Mouse (Mus musculus): ENCODE results near the gene March7. TPM values are rescaled to one million over a fixed set of nuclear protein-coding genes. Genes with fewer than 3 reads are reported as not detected.

March7 gene
- total RNA-seq, 2 experiments from 2014 or later: 85.0 to 86.8 TPM

GRCm38 (mm10) chr2:60212488-60212887 is 2.8 kb downstream of the March7 start:
- intact Hi-C loops (cut with DNase I): no loop called here
- DNase-seq: no peak

- intact Hi-C loops (cut with DNase I): no loop called here
Measured at GRCm38 (mm10) chr2:60214683-60215082, 5.0 kb downstream of the March7 start.

DNA sequence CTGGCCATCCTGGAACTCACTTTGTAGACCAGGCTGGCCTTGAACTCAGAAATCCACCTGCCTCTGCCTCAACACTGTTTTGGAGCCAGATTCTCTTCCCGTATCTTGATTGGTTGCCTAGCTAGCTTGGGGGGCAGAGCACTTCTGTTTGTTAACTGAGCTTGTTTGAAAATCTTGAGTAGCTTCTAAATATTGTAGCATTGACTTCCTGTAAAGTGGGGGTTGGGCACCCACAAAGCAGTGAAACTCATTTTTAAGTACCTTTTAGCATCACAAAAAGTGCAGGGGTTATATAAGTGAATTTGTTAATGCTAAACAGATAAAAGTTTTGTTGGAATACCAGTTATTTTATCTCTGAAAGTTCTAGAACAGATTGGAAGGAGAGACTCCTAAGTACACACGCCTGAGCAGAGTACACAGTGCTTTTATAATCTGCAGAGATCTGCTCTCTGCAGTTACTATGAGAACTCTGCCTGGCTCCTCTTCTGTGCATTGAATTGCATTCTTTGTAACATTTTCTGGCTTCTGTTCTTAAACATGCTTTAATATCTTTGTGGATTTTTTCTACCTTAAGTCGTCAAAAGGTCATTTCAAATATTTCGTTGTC is 7.0 kb downstream of the March7 start:
- intact Hi-C loops (cut with DNase I): no loop called here
- no peak for DNase-seq

More at GRCm38 (mm10) chr2:60214683-60215082, 5.0 kb downstream of the March7 start:
- no peak for DNase-seq

GRCm38 (mm10) chr2:60217620-60218019 is 7.9 kb downstream of the March7 start:
- DNase-seq: no peak
- intact Hi-C loops (cut with DNase I): no loop called here

- no peak for DNase-seq
- intact Hi-C loops (cut with DNase I): no loop called here
Measured at GRCm38 (mm10) chr2:60221236-60221635, 11.5 kb downstream of the March7 start.

GRCm38 (mm10) chr2:60221954-60222353 is 12.3 kb downstream of the March7 start:
- intact Hi-C loops (cut with DNase I): no loop called here
- DNase-seq: no peak

GRCm38 (mm10) chr2:60223489-60223888 is 13.8 kb downstream of the March7 start:
- intact Hi-C loops (cut with DNase I): no loop called here
- DNase-seq: no peak

DNA sequence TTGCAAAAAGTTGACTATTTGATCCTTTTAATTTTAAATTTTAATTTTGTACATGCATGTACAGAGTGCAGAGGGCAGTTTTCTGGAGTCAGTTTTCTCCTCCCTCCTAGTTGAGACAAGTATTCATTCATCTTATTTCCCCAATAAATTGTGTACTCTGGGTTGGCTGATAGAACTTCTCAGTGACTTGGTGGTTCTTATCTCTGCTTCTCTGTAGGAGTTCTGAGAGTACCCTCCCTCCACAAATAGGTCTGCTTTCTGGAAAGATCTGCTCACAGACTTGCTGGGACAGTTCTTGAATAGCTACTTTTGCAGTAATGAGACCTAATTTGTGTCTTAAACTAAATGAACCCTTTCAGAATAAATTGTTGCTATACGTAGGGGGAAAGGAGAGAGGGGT is 18.8 kb downstream of the March7 start:
- DNase-seq: no peak
- intact Hi-C loops (cut with DNase I): no loop called here

DNA sequence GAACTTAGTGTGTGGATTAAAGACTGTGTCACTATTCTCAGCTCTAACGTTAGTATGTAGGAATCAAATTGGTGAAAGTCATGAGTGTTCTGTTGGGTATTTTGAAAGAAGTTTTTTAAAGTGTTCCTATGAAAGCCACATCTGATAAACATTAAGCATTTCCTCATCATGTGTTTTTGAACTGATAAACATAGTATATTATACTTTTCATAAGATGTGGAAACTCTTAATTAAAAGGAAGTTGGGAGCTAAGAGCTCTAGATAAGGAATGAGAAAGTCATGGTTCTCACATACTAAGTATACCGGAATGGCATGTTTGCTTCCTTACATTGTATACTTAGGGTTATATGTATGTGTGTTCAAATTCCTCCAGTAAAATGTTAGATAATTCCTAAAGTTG is 20.7 kb downstream of the March7 start:
- no peak for DNase-seq
- intact Hi-C loops (cut with DNase I): no loop called here

- intact Hi-C loops (cut with DNase I): no loop called here
- DNase-seq: no peak
Measured at GRCm38 (mm10) chr2:60233147-60233546, 23.5 kb downstream of the March7 start.

DNA sequence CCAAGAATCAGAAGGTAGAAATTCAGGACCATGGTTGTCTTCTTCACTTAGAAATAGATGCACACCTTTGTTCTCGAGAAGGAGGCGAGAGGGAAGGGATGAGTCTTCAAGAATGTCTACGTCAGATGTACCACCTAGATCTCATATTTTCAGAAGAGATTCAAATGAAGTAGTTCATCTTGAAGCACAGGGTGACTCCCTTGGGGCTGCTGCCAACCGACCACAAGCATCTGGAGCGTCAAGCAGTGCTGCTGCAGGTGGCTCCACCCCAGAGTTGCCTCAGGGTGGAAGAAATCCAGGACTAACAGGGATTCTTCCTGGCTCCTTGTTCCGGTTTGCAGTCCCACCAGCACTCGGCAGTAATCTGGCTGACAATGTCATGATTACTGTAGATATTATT is 24.8 kb downstream of the March7 start:
- no peak for DNase-seq
- intact Hi-C loops (cut with DNase I): no loop called here

GRCm38 (mm10) chr2:60252782-60253181 is 43.1 kb downstream of the March7 start:
- intact Hi-C loops (cut with DNase I): no loop called here
- DNase-seq: no peak

DNA sequence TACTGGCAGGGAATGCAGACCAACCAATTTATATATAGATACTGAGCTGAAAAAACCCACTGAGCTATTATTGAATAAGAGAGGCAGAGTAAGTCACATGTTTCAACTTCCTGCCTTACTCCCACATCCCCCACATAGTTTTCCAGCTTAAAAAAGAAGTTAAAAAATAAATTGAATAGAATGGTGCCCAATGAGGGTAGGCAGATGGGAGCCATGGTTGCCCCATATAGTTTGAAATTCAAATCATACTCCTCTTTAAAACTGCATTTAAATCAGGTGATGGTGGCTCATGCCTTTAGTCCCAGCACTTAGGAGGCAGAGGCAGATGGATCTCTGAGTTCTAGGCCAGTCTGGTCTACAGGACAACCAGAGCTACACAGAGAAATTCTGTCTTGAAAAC is 43.8 kb downstream of the March7 start:
- intact Hi-C loops (cut with DNase I): no loop called here

DNA sequence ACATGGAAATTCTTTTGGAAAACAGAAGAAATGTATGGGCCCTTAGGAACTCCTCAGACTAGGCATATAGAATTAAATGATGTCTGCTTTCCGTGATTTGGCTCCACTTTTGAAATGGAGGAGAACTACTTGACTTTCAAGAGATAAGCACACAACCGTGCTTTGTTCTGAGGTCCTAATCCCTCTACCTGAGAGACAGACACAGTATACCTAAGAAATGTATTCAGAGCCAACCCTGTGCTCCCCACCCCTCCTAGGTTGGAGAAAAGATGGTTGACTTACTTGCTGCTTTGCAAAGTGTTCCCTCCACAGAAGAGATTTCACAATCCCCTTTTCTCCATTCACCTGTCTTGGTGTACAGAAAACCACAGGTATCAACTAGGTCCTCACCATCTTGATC is 47.1 kb downstream of the March7 start:
- intact Hi-C loops (cut with DNase I): no loop called here
- DNase-seq: no peak

More for the DNA sequence above, 43.8 kb downstream of the March7 start:
- DNase-seq: no peak

- DNase-seq: no peak
- intact Hi-C loops (cut with DNase I): no loop called here
Measured at GRCm38 (mm10) chr2:60259186-60259585, 49.5 kb downstream of the March7 start.

GRCm38 (mm10) chr2:60260621-60261350 is 51.1 kb downstream of the March7 start:
- DNase-seq: peak; percentile 7
- intact Hi-C loops (cut with DNase I): no loop called here

- no peak for DNase-seq
- intact Hi-C loops (cut with DNase I): no loop called here
Measured at GRCm38 (mm10) chr2:60267567-60267966, 57.9 kb downstream of the March7 start.

DNA sequence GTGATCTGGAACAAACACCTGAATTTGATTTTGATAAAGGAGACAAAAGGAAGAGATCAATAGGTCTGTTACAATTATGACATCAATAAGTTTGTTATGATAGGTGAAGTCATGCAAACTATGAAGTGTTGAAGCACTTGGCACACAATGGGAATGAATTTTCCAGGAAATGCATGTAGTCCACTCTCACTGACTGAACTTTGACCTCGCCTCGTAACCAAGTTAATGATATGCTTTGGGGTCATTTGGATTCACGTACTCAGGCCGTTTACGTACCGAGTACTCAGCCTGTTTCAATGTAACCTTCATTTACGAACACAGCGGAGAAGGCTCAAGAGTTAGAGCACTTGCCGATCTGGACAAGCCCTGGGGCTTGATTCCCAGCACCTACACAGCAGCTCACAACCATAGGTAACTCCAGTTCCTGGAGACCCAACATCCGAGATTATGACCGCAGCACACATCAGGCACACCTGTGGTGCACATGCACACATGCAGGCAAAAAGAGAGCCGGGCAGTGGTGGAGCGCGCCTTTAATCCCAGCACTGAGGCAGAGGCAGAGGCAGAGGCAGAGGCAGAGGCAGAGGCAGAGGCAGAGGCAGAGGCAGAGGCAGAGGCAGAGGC is 60.3 kb downstream of the March7 start:
- no peak for DNase-seq
- intact Hi-C loops (cut with DNase I): no loop called here

DNA sequence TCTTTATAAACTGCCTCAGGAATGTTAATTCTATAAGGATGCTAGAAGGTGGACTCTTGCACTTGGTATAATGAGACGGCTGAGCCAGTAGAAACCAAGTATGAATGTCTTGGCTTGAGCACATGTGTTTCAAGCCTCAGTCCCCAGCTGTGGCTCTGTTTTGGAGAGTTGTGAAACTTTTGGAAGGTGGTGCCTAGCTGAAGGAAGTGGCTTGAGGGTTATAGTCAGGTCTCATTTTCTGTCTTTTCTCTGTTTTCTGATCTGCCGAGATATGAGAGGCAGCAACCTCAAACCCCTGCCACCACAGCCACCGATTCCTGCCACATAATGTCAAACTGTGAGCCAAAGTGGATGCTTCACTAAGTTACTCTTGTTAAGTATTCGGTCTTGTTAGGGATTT is 68.9 kb downstream of the March7 start:
- intact Hi-C loops (cut with DNase I): no loop called here
- DNase-seq: no peak

- DNase-seq: no peak
- intact Hi-C loops (cut with DNase I): no loop called here
Measured at GRCm38 (mm10) chr2:60282625-60283024, 72.9 kb downstream of the March7 start.

- intact Hi-C loops (cut with DNase I): no loop called here
- DNase-seq: no peak
Measured at GRCm38 (mm10) chr2:60283208-60283750, 73.6 kb downstream of the March7 start.
